Mouse (Mus musculus) intestine, embryonic 14.5 days (tissue): ENCODE measurements around the gene 1700025G04Rik. TPM values are rescaled to one million over a fixed set of nuclear protein-coding genes. Genes with fewer than 3 reads are reported as not detected.

Experiments
- ATAC-seq: fragments of 200-750 bp; cut with Nextera tagmentation; replicated peaks from 2 replicates; pipeline ENCODE4 v1.8.0; 2017; ENCODE audit warnings: low read depth, moderate number of reproducible peaks, moderate TSS enrichment, moderate library complexity; ENCODE audit not compliant: low FRiP score, low TSS enrichment
- DNase-seq: peaks from one replicate; pipeline ENCODE4 v3.0.0-alpha.2; 2018; ENCODE audit warnings: low spot score
- H3K27ac ChIP-seq: fragments of 300-500 bp; sonication (generic); 2 replicates; pipeline ENCODE4 v1.5.1; 2014; ENCODE audit warnings: low read depth, mild to moderate bottlenecking, control low read depth
- H3K27me3 ChIP-seq: fragments of 300-500 bp; sonication (generic); replicated peaks from 2 replicates; pipeline ENCODE4 v1.6.1; 2014; ENCODE audit warnings: low read length, control low read depth; ENCODE audit not compliant: control insufficient read depth, insufficient read depth
- H3K36me3 ChIP-seq: fragments of 300-500 bp; sonication (generic); 2 replicates; pipeline ENCODE4 v1.6.1; 2014; ENCODE audit warnings: low read length, control low read depth; ENCODE audit not compliant: control insufficient read depth, insufficient read depth
- H3K4me1 ChIP-seq: fragments of 300-500 bp; sonication (generic); replicated peaks from 2 replicates; pipeline ENCODE4 v1.6.1; 2014; ENCODE audit warnings: low read length, control low read depth, mixed read lengths; ENCODE audit not compliant: control insufficient read depth, insufficient read depth
- H3K4me2 ChIP-seq: fragments of 300-500 bp; sonication (generic); 2 replicates; pipeline ENCODE4 v1.6.1; 2014; ENCODE audit warnings: low read length
- H3K4me3 ChIP-seq: fragments of 300-500 bp; sonication (generic); 2 replicates; pipeline ENCODE4 v1.5.1; 2014; ENCODE audit warnings: low read depth, low read length, control low read depth, mixed read lengths
- H3K9ac ChIP-seq: fragments of 300-500 bp; sonication (generic); 2 replicates; pipeline ENCODE4 v1.6.1; 2014; ENCODE audit warnings: mild to moderate bottlenecking, low read length
- H3K9me3 ChIP-seq: fragments of 300-500 bp; sonication (generic); 2 replicates; pipeline ENCODE4 v1.6.1; 2016; ENCODE audit warnings: low read length, control low read depth; ENCODE audit not compliant: control insufficient read depth
- WGBS: fragments of 180-500 bp; shearing (Covaris S2); extraction: QIAGEN DNeasy Blood & Tissue Kit; methylation state at CpG from one replicate; pipeline ENCODE4 v1.1.7; 2014; 5-methylcytosine and 5-hydroxymethylcytosine counted together
- polyA plus RNA-seq: library from polyadenylated mRNA; unstranded; fragments of >200 nt; fragmentation: Nextera tagmentation; extraction: Ambion mirVana; gene quantifications from 2 replicates; pipeline ENCODE4 v1.2.1, GENCODE M21; 2014

1700025G04Rik gene
- polyA plus RNA-seq, 1 experiment from 2014 or later: 27.7 TPM

DNA sequence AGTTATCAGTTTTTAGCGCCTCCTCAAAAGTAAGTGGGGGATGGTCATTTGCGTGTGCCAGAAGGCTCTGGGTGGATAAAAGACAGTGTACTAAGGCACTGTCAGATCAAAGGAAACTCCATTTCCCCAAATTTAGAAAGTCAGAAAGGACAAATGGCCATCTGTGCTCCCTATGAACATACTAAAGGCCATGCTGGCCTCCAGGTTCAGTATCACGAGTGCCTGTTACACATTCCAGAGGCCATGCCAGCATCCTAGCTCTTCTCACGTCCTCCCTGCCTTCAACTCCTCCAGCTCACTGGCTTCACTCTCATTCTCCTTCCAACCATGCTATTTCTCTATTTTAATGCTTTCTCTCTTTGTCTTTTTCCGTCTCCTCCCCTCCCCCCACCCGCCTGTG is 150.4 kb downstream of the 1700025G04Rik start:
- Histone ChIP-seq H3K4me2 (no peak overlapping the region), H3K9ac (no peak overlapping the region), H3K4me1 (peaks cover 20% of the 10 kb centered on the region), H3K4me3 (no peak overlapping the region), H3K27me3 (no peaks in the 10 kb centered on the region), H3K36me3 (no peaks in the 10 kb centered on the region), H3K9me3 (no peaks in the 10 kb centered on the region), H3K27ac (no peak overlapping the region)
- 54% methylated on average over 6 of the region's 6 CpGs for WGBS
- no peak for ATAC-seq
- no peak for DNase-seq

DNA sequence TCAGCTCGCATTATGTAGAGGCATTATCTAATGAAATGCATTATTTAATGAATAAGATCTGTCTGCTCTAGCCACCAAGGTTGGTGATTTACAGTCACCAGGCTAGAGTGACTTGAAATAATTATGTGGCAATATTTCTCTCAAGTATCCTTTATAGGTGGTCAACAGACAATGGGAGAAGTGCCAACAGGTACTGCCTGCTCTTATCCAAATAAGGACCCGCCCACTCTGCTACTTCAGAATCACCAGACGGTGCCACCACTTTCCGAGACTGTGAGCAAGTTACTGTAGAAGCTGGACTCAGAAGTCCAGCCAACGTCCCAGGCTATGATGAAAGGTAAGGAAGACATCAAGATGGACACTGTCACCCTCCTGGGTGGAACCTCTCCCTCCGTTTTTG is 156.3 kb downstream of the 1700025G04Rik start:
- Histone ChIP-seq H3K36me3 (no peaks in the 10 kb centered on the region), H3K4me1 (no peaks in the 10 kb centered on the region), H3K27me3 (no peaks in the 10 kb centered on the region), H3K9ac (no peak overlapping the region), H3K4me3 (no peak overlapping the region), H3K9me3 (no peaks in the 10 kb centered on the region), H3K27ac (no peak overlapping the region), H3K4me2 (no peak overlapping the region)
- DNase-seq (no peak), ATAC-seq (no peak)
- 87% methylated on average over 6 of the region's 6 CpGs for WGBS

DNA sequence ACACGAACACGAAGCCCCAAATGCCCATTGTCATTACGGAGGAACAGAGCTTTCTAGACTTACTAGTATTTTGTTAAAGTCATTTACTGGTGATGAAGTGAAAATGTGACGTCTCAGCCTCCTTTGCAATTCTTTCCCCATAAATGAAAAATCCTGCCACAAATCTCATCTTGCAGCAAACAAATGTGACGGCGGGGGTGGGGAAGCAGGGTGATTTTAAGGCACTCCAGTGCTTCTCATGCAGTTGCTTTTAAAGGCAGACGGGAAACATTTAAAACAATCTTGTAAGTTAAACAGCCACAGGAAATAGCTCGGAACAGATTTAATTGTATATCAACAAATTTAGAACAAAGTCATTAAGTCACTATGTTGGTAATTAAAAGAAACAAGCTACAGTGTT is 163.1 kb downstream of the 1700025G04Rik start:
- ATAC-seq (no peak), DNase-seq (no peak)
- Histone ChIP-seq H3K27me3 (no peaks in the 10 kb centered on the region), H3K9ac (no peak overlapping the region), H3K4me1 (peaks cover 6% of the 10 kb centered on the region), H3K9me3 (no peaks in the 10 kb centered on the region), H3K27ac (no peak overlapping the region), H3K4me3 (no peak overlapping the region), H3K36me3 (no peaks in the 10 kb centered on the region), H3K4me2 (no peak overlapping the region)
- WGBS: 46% methylated on average over 8 of the region's 8 CpGs

DNA sequence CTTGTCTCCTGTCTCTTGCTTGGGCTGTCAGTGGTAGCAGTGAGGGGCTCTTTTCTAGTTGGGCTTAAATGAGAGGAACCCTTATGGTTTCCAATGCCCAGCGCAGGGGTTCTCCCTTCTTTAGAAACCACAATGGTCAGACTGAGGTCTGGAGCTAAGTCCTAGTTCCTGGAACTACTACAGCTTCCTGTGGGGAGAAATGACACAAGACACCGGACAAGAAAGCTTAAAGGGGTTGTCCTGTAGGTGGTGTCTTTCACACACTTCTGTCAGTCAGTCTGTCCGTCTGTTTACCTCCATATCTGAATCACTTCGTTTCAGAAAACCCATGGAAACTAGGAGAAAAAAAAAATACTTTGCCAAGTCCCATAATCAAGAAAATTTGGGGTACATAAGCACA is 163.8 kb downstream of the 1700025G04Rik start:
- 66% methylated on average over 4 of the region's 4 CpGs for WGBS
- no peak overlapping the region for H3K9ac ChIP-seq
- no peak overlapping the region for H3K27ac ChIP-seq
- H3K4me2 ChIP-seq: no peak overlapping the region
- H3K4me1 ChIP-seq: peaks cover 6% of the 10 kb centered on the region
- no peak for DNase-seq
- H3K4me3 ChIP-seq: no peak overlapping the region
- H3K27me3 ChIP-seq: no peaks in the 10 kb centered on the region
- no peak for ATAC-seq
- no peaks in the 10 kb centered on the region for H3K9me3 ChIP-seq
- no peaks in the 10 kb centered on the region for H3K36me3 ChIP-seq

DNA sequence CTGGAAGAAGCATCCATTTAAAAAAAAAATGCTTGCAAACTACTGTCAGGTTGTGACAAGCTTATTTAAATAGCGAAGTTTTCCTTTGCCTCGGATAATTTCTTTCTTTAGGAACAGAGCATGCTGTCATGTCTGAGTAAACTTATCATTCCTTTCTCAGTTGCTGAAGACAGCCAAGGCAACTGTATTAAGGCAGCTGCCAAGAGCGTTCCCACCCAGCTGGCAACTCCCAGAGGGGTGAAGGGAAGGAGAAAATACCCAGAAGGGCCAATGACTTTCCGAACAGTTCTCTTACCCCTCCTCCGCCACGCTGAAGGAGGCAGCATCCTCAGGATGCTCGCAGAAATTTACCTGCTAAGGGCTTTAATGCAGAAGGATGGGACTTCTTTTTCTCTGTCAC is 164.2 kb downstream of the 1700025G04Rik start:
- peaks cover 6% of the 10 kb centered on the region for H3K4me1 ChIP-seq
- H3K9ac ChIP-seq: no peak overlapping the region
- H3K9me3 ChIP-seq: no peaks in the 10 kb centered on the region
- DNase-seq (no peak), ATAC-seq (no peak)
- H3K27me3 ChIP-seq: no peaks in the 10 kb centered on the region
- no peaks in the 10 kb centered on the region for H3K36me3 ChIP-seq
- no peak overlapping the region for H3K27ac ChIP-seq
- H3K4me3 ChIP-seq: no peak overlapping the region
- no peak overlapping the region for H3K4me2 ChIP-seq
- 63% methylated on average over 7 of the region's 7 CpGs for WGBS

DNA sequence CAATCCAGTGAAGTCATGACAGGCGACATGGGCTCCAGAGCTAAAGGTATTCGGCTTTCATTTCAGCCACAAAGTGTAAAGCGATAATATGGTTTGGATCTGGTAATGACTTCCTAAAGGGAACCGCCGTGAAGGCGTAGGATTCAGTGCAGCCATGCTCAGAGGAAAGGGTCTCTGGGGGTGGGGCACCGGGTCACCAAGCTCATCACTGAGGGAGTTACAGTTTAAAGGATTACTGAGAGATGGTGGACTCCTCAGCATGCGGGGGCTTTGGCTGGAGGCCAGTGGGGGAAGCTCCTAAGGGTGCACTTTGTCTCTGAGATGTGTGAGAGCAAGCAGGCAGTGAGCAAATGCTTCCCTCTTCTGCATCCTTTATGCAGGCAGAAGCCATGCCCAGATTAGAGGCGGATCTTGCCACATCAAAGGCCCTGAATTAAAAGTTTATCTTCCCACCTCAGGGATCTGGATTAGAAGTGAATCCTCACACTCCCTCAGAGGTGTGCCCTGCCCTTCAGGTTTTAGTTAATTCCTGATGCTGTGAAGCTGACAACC is 171.0 kb downstream of the 1700025G04Rik start:
- 0 out of 2 replicates have a peak, but pooled peaks cover 3% of the 10 kb centered on the region for H3K36me3 ChIP-seq
- no peak overlapping the region for H3K4me2 ChIP-seq
- DNase-seq (no peak), ATAC-seq (no peak)
- H3K9ac ChIP-seq: no peak overlapping the region
- H3K27me3 ChIP-seq: no peaks in the 10 kb centered on the region
- WGBS: 68% methylated on average over 9 of the region's 9 CpGs
- H3K27ac ChIP-seq: no peak overlapping the region
- H3K9me3 ChIP-seq: no peaks in the 10 kb centered on the region
- H3K4me1 ChIP-seq: no peaks in the 10 kb centered on the region
- H3K4me3 ChIP-seq: no peak overlapping the region

DNA sequence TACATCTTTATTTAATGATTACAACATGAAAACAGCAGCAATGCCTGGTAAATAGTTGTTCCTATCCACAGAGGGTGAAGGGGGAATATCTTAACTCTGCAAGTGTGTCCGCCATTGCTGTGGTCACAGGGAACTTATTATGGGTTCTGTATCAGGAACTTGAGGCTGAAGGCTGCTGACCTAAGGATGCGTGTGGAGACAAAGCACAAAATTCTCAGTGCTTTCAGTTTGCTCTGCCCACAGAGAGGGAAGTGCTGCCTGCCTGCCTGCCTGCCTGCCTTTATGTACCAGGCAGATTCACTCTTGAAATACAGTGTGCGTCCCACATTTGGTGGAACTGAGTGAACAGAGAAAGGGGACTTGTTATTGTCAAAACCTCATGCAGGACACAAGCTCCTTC is 172.2 kb downstream of the 1700025G04Rik start:
- Histone ChIP-seq H3K27me3 (no peaks in the 10 kb centered on the region), H3K27ac (no peak overlapping the region), H3K4me3 (no peak overlapping the region), H3K9ac (no peak overlapping the region), H3K4me2 (no peak overlapping the region), H3K36me3 (0 out of 2 replicates have a peak, but pooled peaks cover 3% of the 10 kb centered on the region), H3K4me1 (no peaks in the 10 kb centered on the region), H3K9me3 (no peaks in the 10 kb centered on the region)
- DNase-seq (no peak), ATAC-seq (no peak)
- 91% methylated on average over 3 of the region's 3 CpGs for WGBS

DNA sequence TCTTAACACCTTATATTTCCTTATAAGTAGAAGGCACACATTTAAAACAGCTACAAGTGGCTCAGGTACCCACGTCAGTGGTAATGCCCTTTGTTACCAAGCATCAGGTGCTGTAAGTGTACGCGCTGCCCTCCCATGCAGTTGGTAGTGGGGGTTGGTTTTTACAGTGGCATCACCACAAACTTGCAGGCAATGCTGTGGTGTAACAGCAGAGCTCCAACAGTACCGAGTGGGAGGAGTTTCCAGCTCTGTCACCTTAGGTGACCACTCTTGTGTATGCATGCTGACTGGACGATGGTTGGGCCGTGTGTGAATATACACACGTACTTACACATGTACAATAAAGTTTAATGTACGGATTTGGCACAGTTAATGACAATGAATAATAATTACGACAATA is 175.4 kb downstream of the 1700025G04Rik start:
- WGBS: 93% methylated on average over 9 of the region's 9 CpGs
- Histone ChIP-seq H3K27me3 (no peaks in the 10 kb centered on the region), H3K4me1 (no peaks in the 10 kb centered on the region), H3K4me2 (no peak overlapping the region), H3K36me3 (peaks cover 7% of the 10 kb centered on the region; the same call in 1 of the 2 replicates), H3K9me3 (no peaks in the 10 kb centered on the region), H3K4me3 (no peak overlapping the region), H3K27ac (no peak overlapping the region), H3K9ac (no peak overlapping the region)
- DNase-seq (no peak), ATAC-seq (no peak)

DNA sequence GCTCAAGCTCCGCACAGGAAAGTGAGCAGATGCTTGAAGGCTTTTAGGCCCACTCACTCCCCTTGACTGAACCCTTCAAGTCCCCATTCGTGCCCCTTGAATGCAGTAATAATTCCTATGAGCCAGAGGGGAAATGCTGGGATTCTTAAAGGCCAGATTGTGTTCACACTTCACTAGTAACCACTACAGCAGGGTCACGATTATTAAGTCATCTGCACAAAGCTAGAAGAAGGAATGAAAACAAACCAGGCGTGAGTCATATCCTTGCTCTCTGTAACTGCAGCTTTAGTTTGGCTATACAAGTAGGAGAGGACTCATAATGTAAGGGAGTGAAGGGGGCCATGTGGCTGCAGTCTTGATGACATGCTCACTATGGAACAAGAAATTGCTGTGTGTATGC is 182.9 kb downstream of the 1700025G04Rik start:
- H3K36me3 ChIP-seq: peaks cover 6% of the 10 kb centered on the region; the same call in 1 of the 2 replicates
- H3K4me3 ChIP-seq: no peak overlapping the region
- H3K27me3 ChIP-seq: no peaks in the 10 kb centered on the region
- no peak for ATAC-seq
- no peaks in the 10 kb centered on the region for H3K4me1 ChIP-seq
- H3K9me3 ChIP-seq: no peaks in the 10 kb centered on the region
- no peak overlapping the region for H3K27ac ChIP-seq
- WGBS: 84% methylated on average over 4 of the region's 4 CpGs
- H3K4me2 ChIP-seq: no peak overlapping the region
- no peak overlapping the region for H3K9ac ChIP-seq
- DNase-seq: no peak
